Mouse (Mus musculus) hindbrain, embryonic 16.5 days (tissue): ENCODE data around the gene Cnpy1. TPM values are rescaled to one million over a fixed set of nuclear protein-coding genes. Genes with fewer than 3 reads are reported as not detected.

Experiments
- ATAC-seq: fragments of 200-750 bp; cut with Nextera tagmentation; 2 replicates; pipeline ENCODE4 v1.8.0; 2017; ENCODE audit warnings: moderate TSS enrichment, moderate library complexity
- H3K27ac ChIP-seq: fragments of 300-500 bp; sonication (generic); 2 replicates; pipeline ENCODE4 v1.5.1; 2014; ENCODE audit warnings: low read depth, mild to moderate bottlenecking, control low read depth, low read length, moderate library complexity
- H3K27me3 ChIP-seq: fragments of 300-500 bp; sonication (generic); replicated peaks from 2 replicates; pipeline ENCODE4 v1.6.1; 2014; ENCODE audit warnings: low read length; ENCODE audit not compliant: control insufficient read depth, insufficient read depth
- H3K36me3 ChIP-seq: fragments of 300-500 bp; sonication (generic); 2 replicates; pipeline ENCODE4 v1.6.1; 2014; ENCODE audit warnings: mild to moderate bottlenecking, low read length, moderate library complexity, mixed read lengths; ENCODE audit not compliant: control insufficient read depth, insufficient read depth
- H3K4me1 ChIP-seq: fragments of 300-500 bp; sonication (generic); 2 replicates; pipeline ENCODE4 v1.6.1; 2014; ENCODE audit warnings: low read depth, low read length; ENCODE audit not compliant: control insufficient read depth, insufficient read depth
- H3K4me2 ChIP-seq: fragments of 300-500 bp; sonication (generic); 2 replicates; pipeline ENCODE4 v1.6.1; 2014; ENCODE audit warnings: mild to moderate bottlenecking, low read length, control low read depth, moderate library complexity
- H3K4me3 ChIP-seq: fragments of 300-500 bp; sonication (generic); 2 replicates; pipeline ENCODE4 v1.5.1; 2014; ENCODE audit warnings: mild to moderate bottlenecking, low read length, control low read depth, moderate library complexity
- H3K9ac ChIP-seq: fragments of 300-500 bp; sonication (generic); 2 replicates; pipeline ENCODE4 v1.6.1; 2014; ENCODE audit warnings: low read depth, mild to moderate bottlenecking, control low read depth, low read length, moderate library complexity
- H3K9me3 ChIP-seq: fragments of 300-500 bp; sonication (generic); 2 replicates; pipeline ENCODE4 v1.6.1; 2014; ENCODE audit warnings: mild to moderate bottlenecking, low read length, moderate library complexity; ENCODE audit not compliant: control insufficient read depth
- whole genome bisulfite sequencing: fragments of 180-500 bp; shearing (Covaris S2); extraction: QIAGEN DNeasy Blood & Tissue Kit; methylation state at CpG from one replicate; pipeline ENCODE4 v1.1.7; 2014; 5-methylcytosine and 5-hydroxymethylcytosine counted together
- polyA plus RNA-seq: library from polyadenylated mRNA; unstranded; fragments of >200 nt; fragmentation: Nextera tagmentation; extraction: Ambion mirVana; gene quantifications from 2 replicates; pipeline ENCODE4 v1.2.1, GENCODE M21; 2015

Gene Cnpy1
- polyA plus RNA-seq, 1 experiment from 2014 or later: 25.0 TPM

- under 1% methylated on average over 57 of the region's 113 CpGs for WGBS
- Histone ChIP-seq H3K4me1 (peaks cover 13% of the 10 kb centered on the region), H3K36me3 (no peaks in the 10 kb centered on the region), H3K4me2 (peak within 1 kb of the TSS; percentile 85), H3K4me3 (peak within 1 kb of the TSS; percentile 59), H3K9me3 (no peaks in the 10 kb centered on the region), H3K9ac (peak within 1 kb of the TSS; percentile 66), H3K27me3 (peaks cover 57% of the 10 kb centered on the region), H3K27ac (peak within 1 kb of the TSS; percentile 87)
- peak; percentile 87 for ATAC-seq
Observed at GRCm38 (mm10) chr5:28165358-28166255, 80.0 kb downstream of the Cnpy1 start, which contains the start of gene En2. TSS of gene En2 (plus strand) at chr5:28165694.

- 12% methylated on average over 1 of the region's 1 CpGs for WGBS
- Histone ChIP-seq H3K27ac (no peak overlapping the region), H3K4me3 (no peak overlapping the region), H3K9me3 (no peaks in the 10 kb centered on the region), H3K36me3 (no peaks in the 10 kb centered on the region), H3K9ac (no peak overlapping the region), H3K4me1 (peaks cover 13% of the 10 kb centered on the region), H3K27me3 (peaks cover 57% of the 10 kb centered on the region), H3K4me2 (no peak overlapping the region)
- ATAC-seq: no peak
Observed at GRCm38 (mm10) chr5:28163926-28164325, 81.7 kb downstream of the Cnpy1 start.

GRCm38 (mm10) chr5:28161938-28162402 lies 83.6 kb downstream of the Cnpy1 start:
- Histone ChIP-seq H3K4me3 (peak overlapping the region; percentile 17; the same call in 1 of the 2 replicates), H3K9me3 (no peaks in the 10 kb centered on the region), H3K9ac (peak overlapping the region; percentile 29; the same call in 1 of the 2 replicates), H3K4me2 (peak overlapping the region; percentile 38), H3K4me1 (peaks cover 17% of the 10 kb centered on the region), H3K27ac (no peak overlapping the region), H3K27me3 (peaks cover 63% of the 10 kb centered on the region), H3K36me3 (no peaks in the 10 kb centered on the region)
- no peak for ATAC-seq
- under 1% methylated on average over 24 of the region's 24 CpGs for WGBS

- 6% methylated on average over 20 of the region's 20 CpGs for WGBS
- Histone ChIP-seq H3K4me2 (peak overlapping the region; percentile 38), H3K36me3 (no peaks in the 10 kb centered on the region), H3K4me3 (no peak overlapping the region; the same call in 1 of the 2 replicates), H3K27me3 (peaks cover 64% of the 10 kb centered on the region), H3K27ac (no peak overlapping the region), H3K9ac (peak overlapping the region; percentile 15; the same call in 1 of the 2 replicates), H3K9me3 (no peaks in the 10 kb centered on the region), H3K4me1 (peaks cover 14% of the 10 kb centered on the region)
- no peak for ATAC-seq
Observed at GRCm38 (mm10) chr5:28161383-28161937, 84.1 kb downstream of the Cnpy1 start.

- Histone ChIP-seq H3K27ac (no peak overlapping the region), H3K27me3 (peaks cover 59% of the 10 kb centered on the region), H3K4me1 (peaks cover 4% of the 10 kb centered on the region), H3K4me3 (no peak overlapping the region), H3K9ac (no peak overlapping the region), H3K4me2 (no peak overlapping the region), H3K9me3 (no peaks in the 10 kb centered on the region), H3K36me3 (no peaks in the 10 kb centered on the region)
- ATAC-seq: no peak
- 13% methylated on average over 8 of the region's 8 CpGs for WGBS
Observed at GRCm38 (mm10) chr5:28159891-28160470, 85.6 kb downstream of the Cnpy1 start.

GRCm38 (mm10) chr5:28159072-28159458 lies 86.5 kb downstream of the Cnpy1 start:
- Histone ChIP-seq H3K9me3 (no peaks in the 10 kb centered on the region), H3K27ac (no peak overlapping the region), H3K4me1 (peaks cover 4% of the 10 kb centered on the region), H3K4me2 (no peak overlapping the region), H3K4me3 (no peak overlapping the region), H3K36me3 (no peaks in the 10 kb centered on the region), H3K27me3 (peaks cover 61% of the 10 kb centered on the region), H3K9ac (no peak overlapping the region)
- no peak for ATAC-seq
- WGBS: 5% methylated on average over 15 of the region's 15 CpGs

- H3K4me2 ChIP-seq: peak overlapping the region; percentile 41
Observed at GRCm38 (mm10) chr5:28158308-28159071, 87.1 kb downstream of the Cnpy1 start.

GRCm38 (mm10) chr5:28157781-28158180 lies 87.8 kb downstream of the Cnpy1 start:
- Histone ChIP-seq H3K9me3 (no peaks in the 10 kb centered on the region), H3K4me3 (peak overlapping the region; percentile 24), H3K27ac (no peak overlapping the region), H3K9ac (no peak overlapping the region), H3K36me3 (no peaks in the 10 kb centered on the region), H3K27me3 (peaks cover 50% of the 10 kb centered on the region), H3K4me1 (peaks cover 4% of the 10 kb centered on the region), H3K4me2 (peak overlapping the region; percentile 41)
- no peak for ATAC-seq
- 2% methylated on average over 17 of the region's 17 CpGs for WGBS

More at GRCm38 (mm10) chr5:28158308-28159071, 87.1 kb downstream of the Cnpy1 start:
- H3K27ac ChIP-seq: no peak overlapping the region; the same call in 1 of the 2 replicates
- no peak overlapping the region for H3K9ac ChIP-seq
- 2% methylated on average over 31 of the region's 31 CpGs for WGBS
- H3K4me3 ChIP-seq: peak overlapping the region; percentile 24
- peaks cover 55% of the 10 kb centered on the region for H3K27me3 ChIP-seq
- H3K4me1 ChIP-seq: peaks cover 4% of the 10 kb centered on the region
- no peaks in the 10 kb centered on the region for H3K9me3 ChIP-seq
- no peaks in the 10 kb centered on the region for H3K36me3 ChIP-seq
- ATAC-seq: peak; percentile 75
